Mouse (Mus musculus) liver, postnatal 0 days (tissue): ENCODE measurements around the gene Stxbp5l.

Experiments
- CTCF ChIP-seq: sonication (generic); IDR thresholded peaks from 2 replicates; pipeline ENCODE4 v1.5.1; 2016; ENCODE audit warnings: antibody characterized with exemption, low read depth
- EP300 ChIP-seq: IDR thresholded peaks from 2 replicates; pipeline ENCODE4 v1.6.1; 2016; ENCODE audit warnings: antibody characterized with exemption, low read depth, mild to moderate bottlenecking

DNA sequence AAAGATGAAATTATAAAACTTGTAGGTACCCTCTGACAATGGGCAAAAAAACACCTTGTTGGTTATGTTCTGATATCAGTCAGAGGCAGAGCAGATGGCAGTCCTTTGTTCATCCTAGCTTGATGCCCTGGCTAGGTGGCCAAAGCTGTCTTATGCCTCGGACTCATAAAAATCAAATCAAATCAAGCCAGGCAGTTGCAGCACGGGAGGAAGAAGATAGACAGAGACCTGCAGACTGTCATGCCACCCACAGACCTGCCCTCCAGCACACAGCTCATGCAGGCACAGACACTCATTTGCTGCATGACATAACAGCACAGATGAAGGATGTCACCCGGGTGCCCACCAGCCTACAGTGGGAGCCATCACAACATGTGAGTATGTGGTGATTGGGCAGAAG is 29.1 kb downstream of the Stxbp5l start:
- no peak for TF ChIP-seq CTCF
- TF ChIP-seq EP300: no peak
